Mouse (Mus musculus) testis, postnatal 10 days (tissue): ENCODE measurements around the gene Gm21985.
"Not testable (repeated sequence)": the region's sequence is repeated elsewhere in the genome, so short reads cannot be mapped to it uniquely, and the experiment has no call there.

ENCODE experiments used
- DNase-seq: peaks from one replicate; pipeline ENCODE4 v3.0.0; 2021; ENCODE audit warnings: low spot score

The Gm21985 gene

DNA sequence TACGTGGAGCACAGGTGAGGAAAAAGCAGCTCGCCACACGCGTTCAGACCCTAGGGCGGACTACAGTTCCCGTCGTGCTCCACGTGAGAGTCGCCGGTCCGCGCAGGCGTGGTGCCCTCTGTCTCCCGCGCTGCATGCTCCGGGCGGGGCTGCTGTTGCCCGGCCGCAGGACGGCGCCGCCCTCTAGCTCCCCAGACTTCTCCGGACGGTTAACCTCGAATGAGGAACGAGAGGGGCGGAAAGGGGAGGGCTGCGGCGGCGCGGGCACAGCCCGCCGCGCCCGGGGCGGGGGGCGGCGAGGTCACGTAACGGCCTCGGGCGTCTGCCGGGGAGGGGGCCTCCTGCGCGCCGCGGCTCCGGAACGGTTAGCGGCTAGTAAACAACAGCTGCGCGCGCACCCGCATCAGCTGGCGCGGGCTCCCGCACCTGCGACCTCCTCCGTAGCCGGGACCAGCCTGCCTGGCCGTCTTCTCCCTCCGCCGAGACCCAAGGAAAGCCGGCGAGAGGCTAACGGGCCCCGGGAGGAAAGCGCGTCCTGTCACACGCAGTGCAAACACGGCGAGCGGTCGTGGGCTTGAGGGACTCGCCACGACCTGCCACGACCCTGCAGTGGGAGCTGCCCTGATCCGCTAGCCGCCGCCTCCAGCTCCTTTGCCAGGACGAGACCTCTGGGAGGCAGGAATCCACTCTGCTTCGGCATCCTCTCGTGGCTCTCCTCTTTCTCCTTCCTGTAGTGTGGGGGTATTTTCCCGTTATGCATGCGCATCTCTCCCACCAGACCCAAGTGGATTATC lies 469 bp upstream of the Gm21985 start, which contains the start of gene Slc12a6:
TSS of gene Slc12a6 (plus strand) at position 378 of the 794 bp plus-strand sequence.
- DNase-seq = peak; percentile 94

DNA sequence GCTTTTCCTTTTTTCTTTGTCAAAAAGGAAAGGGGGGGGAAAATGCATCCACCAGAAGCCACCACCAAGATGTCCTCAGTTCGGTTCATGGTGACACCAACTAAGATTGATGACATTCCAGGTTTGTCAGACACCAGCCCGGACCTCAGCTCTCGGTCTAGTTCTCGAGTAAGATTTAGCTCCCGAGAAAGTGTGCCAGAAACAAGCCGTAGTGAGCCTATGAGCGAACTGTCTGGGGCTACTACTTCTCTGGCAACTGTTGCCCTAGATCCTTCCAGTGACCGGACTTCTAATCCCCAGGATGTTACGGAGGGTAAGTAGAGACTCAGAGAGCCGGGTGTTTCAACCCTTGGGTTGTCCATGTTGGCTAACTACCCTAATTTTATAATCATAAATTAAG lies 666 bp downstream of the Gm21985 start:
- DNase-seq = no peak

DNA sequence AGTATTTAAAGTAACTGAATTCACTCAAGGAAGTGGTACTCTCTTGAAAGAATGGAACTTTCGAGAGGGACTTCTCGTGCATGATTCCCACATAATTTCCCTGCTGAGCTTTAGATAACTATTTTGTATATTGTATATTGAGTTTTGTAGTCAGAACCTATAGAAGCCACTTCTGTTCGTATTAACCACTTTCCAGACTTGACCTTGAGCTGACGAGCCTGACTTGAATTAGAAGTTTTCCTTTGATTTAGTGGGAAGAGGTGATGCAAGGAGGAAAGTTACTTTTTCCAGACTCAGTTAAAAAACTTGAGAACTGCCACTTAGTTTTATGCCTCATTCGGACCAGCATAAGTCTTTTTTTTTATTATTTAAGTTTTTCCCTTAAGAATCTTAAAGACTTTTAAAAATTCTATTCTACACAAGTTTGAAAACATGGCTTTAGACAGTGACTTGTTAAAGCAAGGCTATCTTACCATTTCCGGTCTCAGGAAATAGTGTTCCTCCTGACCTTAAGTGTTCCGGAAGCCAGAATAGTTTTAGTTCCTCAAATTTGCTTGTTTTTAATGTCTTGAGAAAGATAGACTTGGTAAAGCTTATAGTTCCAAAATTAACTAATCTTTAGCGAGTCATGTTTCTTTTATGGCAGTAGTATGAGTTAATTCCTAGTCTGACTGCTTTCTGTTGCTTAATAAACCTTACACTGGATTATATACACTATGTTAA lies 1.6 kb downstream of the Gm21985 start:
- DNase-seq = no peak

DNA sequence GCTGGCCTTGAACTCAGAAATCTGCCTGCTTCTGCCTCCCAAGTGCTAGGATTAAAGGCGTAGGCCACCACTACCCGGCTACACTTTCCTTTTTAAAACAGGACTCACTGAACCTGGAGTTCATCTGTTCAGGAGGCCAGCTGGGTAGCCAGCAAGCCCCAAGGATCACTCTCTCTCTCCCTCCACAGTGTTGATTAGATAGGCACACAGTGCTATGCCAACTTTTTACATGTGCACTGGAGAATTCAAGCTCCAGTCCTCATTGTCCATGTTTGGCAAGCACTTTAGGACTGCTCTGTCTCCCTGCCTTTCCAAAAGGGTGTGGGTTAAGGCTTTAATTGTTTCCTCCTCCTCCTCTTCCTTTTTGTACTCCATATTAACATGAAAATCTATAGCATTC lies 3.9 kb downstream of the Gm21985 start:
- no peak for DNase-seq

DNA sequence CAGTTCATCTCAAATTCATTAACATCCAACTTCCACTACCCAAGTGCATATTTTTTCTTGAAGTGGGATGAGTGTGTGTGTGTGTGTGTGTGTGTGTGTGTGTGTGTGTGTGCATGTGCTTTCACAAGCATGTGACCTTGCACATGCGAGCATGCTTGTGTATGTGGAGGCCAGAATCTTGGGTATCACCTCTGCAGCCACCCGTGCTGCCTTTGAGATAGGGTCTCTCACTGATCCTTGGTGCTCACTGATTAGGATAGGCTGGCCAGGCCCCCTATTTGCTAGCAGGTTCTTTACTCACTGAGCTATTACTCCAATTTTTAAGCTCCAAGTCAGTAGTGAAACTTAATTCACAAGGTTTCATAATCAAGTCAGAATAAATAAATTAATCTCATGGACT lies 6.8 kb downstream of the Gm21985 start:
- DNase-seq = no peak

DNA sequence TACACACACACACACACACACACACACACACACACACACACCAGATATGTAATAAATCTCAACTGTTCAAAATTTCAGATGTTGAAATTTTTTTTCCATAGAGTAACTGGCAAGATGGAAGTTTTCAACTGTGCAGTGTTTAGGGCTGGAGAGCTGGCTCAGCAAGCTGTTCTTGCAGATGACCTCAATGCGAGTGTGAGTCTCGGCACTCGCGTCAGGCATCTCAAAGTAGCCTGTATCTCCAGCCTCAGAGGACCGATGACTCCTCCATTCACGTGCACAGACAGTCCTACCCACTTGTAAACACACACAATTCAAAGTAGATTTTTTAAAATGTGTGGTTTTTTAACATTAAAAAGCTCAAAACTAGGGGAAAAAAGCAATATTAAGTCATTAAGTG lies 7.4 kb downstream of the Gm21985 start:
- DNase-seq = no peak

DNA sequence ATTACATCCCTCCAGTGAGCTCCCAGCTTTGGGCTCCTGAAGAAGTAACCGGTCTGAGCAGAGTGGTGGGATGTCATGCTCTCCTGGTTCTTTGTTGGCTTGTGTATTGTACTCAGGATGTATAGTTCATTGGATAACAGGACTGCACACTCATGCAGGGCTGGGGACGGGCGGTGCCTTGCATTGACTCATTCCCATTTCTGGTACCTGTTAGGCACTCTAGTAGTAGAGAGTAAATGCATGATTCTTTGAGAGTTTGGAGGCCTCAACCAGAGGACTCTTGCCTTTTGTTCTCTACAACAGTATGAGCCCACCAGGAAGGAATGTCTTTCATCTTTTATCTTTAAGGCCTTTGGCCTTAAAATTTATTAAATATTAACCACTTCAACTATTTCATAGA lies 10.8 kb downstream of the Gm21985 start:
- no peak for DNase-seq

DNA sequence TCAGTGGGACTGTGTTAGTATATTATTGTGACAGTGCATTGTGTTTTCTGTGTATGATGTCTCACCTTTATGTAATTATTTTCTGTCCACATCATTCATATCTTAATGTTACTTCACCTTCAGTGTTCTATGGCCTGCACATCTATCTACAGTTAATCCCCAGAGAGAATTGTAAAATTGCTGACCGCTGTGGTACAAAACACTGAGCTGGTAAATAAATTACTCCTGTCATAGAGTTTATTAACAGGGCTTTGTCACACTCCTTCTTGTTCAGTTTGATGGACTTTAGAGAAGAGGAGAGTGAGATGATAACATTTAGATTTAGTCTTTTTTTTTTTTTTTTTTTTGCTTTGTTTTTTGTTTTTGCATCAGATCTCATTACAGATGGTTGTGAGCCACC lies 16.7 kb downstream of the Gm21985 start:
- no peak for DNase-seq

DNA sequence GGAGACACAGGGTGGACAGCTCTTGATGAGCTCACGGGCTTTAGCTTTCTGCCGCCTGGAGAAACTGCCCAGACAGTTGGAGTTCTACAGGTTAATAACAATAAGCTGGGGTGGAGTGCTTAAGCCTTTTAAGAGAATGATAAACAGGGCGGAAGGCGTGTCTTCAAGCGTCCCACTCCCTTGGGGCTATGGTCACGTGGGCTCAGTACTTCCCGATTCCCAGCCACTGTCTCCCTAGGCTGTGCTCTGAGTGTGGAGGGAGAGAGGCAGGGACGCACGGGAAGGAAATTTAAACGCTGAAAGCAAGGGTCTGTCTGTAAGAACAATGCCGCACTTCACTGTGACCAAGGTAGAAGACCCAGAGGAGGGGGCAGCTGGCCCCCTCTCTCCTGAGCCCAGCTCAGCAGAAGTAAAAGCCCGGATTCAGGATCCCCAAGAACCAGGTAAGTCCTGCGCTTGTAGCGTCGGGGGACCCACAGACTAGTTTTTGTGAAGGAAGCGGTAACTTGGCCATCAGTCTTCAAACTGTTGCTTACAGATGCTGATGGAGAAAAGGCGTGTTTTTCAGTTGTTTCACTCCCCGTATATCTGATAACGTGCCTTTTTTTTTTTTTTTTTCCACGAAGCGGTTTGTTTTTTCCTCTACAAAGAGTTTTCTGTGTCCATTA lies 18.4 kb downstream of the Gm21985 start:
- DNase-seq = peak; percentile 62

DNA sequence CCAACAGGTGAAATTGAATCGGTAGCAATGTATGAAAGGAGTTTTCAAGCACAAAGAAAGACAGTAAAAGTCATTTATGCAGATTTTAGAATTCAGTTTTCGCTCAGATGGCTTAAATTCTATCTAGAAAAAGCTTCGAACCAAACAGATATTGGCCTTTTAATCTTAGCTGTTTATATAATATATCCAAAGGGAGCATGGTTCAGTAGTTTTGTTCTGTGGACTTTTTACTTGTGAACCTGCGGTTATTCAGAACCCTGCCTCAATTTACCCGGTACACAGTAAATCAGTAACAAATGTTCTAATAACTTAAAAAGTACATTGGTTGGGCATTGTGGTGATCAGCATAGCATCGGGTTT lies 18.9 kb downstream of the Gm21985 start:
- DNase-seq = no peak

DNA sequence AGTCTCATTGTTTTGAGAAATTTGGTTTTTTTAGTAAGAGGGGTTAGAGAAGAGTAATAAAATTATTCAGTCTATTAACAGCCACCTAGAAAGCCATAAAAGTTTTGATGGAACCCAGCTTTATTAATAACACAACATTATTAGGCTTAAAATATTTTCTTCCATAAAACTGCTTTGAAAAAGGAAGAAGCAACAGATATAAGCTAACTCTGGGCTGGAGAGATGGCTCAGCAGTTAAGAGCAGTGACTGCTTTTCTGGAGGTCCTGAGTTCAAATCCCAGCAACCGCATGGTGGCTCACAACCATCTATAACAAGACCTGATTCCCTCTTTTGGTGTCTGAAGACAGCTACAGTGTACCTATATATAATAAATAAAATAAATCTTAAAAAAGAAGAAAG lies 19.9 kb downstream of the Gm21985 start:
- DNase-seq = not testable (repeated sequence)

DNA sequence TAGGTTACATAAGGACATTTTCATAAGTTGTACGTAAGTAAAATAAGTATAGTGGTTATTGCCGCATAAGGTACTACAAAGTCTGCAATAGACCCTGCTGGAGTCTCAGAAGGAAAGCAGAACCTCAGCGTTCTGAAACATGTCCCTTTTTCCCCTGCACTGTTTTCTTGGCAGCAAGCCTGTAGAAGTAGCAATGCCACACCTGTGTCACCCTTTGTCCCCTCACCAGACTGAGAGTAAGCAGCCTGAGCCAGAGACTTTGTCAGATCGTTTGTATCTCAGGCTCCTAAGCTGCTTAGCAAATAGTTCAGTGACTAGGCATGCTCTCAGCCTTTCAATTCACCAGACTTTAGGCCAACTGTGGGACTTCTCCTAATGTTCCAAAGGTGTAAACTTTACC lies 20.9 kb downstream of the Gm21985 start:
- no peak for DNase-seq

DNA sequence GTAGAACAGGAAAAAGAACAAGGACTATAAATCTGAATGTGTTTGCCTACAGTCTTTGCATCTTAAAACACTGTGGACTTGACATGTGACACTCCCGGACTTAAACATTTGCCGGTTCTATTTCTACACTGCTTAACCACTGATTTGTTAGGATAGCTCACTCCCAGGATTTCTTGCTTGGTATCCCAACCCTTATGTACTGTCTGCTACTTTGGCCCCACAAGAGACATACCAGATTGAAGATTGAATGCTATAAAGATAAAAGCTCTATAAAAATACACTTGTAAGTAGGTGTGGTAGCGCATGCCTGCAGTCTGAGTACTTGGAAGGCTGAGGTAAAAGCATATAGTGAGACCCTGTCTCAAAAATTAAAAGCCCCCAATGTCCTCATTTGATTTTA lies 23.4 kb downstream of the Gm21985 start:
- DNase-seq = no peak

DNA sequence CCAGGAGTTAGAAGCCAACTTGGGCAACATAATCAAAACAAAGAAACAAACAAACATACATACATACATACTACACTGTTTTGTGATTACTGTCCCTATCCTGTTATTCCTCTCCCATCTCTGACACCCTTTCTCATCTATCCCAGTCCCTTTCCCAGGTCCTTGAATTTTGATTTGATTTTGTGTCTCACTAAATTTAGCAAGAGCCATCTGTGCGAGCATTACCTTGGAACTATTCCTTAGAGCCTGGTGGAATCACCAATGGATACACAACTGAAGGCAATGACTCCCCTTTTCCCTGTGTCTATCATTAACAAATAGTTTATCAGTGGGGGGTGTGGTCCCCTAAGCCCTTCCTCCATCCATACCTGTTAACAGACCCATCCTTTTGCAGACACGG lies 26.7 kb downstream of the Gm21985 start:
- no peak for DNase-seq

DNA sequence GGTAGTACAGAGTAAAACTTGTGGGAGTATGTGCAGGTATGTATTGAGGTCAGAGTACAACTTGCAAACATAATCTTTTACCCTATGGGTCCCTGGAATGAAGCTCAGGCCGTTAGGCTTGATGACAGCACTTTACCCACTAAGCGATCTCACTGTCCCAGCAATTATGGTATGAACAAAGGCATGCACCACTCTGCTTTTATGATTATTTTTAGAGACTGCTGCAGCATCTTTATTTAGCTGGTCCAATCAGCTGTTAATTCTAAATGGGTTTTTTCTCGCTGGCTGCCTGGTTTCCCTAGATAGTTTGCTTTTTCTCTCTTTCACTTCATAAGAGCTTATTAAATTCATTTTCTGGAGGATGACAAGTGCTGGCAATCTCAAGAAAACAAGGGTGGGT lies 30.1 kb downstream of the Gm21985 start:
- no peak for DNase-seq

DNA sequence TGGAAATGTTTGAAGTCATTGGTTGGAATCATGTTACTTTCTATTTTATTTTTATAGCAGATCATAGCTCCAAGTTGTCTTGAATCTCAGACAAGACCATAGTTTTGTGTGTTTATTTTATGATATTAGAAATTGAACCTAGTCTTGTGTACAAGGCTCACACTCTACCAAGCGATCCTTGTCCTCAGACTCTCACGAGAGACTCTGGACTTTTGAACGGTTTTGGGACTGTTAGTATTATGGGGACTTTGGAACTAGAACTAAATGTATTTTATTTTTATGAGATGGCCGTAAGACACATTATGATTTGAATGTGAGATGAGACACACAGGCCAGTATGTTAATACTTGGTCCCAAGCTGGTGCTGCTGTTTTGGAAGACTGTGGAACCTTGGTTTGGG lies 32.1 kb downstream of the Gm21985 start:
- no peak for DNase-seq

DNA sequence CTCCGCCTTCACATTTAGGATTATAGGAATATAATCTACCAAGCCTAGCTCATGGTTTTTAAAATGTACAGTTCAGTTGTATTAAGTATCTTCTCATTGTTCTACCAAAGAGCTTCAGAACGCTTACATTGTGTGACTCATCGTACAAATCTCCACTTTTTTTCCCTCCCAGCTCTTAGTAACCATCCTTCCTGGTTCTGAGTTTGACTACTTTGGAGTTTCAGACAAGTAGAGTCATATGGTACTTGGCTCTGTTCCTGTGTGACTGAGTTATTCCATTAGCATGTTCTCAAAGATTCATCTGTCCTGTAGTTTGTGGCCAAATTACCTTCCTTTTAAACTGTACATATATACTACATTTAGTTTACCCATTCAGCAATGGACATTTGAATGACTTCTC lies 42.6 kb downstream of the Gm21985 start:
- DNase-seq = no peak

DNA sequence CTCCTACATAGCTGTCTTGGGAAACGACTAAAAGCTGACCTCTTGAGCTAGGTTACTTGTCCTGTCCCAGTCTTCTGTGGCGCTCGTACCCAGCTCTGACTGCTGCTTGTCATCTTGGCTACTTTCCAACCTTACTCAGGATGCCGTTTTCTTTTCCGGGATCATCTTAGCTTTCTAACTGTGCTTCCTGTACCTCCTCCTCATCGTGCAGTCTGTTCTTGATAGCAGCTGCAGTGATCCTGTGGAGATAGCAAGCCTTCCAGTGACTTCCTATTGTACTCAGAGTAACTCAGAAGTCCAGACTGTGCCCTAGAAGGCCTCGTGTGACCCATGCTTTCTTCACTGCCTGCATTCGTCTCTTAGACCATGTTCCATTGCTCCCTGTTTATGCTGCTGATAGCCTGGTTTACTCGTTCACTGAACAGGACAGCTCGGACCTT lies 43.1 kb downstream of the Gm21985 start:
- no peak for DNase-seq

DNA sequence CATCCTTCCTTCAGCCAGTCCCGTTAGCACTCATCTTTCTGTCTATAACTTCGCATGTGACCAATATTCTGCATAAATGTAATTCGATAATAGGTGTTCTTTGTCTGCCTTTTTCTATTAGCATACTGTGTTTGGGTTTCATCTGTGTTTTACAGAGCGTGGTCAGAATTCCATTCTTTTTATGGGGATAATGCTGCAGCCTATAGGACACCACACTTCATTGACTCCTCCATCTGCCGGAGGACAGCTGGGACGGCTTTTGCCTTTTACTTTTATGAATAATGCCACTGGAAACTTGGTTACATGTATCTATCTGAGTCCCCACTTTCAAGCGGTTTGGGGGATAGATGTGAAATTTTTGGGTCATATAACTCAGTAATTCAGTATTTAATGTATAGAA lies 49.5 kb downstream of the Gm21985 start:
- no peak for DNase-seq

DNA sequence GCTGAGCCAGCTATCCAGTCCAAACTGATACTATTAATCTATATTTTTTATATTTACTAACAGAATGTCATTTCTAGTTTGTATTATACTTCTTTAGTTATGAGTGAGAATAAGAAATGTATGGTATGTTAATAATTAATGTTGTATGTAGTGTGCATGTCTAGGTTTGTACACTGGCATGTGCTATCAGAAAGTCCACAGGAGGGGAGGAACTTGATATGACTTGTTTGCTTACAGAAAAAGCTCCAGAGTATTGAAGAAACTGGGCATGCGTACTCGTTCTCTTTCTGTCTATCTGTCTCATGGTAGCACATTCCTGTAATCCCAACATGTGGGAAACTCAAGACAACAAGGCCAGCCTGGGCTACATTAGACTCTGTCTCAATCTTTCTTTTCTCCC lies 52.1 kb downstream of the Gm21985 start:
- no peak for DNase-seq

DNA sequence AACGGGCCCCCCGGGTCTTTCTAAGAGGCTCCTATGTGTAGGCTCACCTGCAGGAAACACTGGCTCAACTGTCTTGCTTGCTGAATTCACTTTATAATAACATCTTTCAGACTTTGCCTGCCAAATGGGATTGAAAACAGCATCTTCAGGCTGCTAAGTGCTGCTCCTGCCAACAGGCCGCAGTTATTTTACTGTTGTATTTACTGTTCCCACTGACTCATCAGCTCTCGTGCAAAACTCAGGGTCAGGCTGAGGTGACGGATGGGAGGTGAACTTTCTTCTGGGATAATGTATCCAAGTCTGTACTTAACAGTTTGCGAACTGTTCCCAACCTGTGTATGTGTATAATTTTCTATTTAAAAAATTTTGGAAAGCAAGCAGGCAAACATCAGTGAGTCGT lies 52.8 kb downstream of the Gm21985 start:
- DNase-seq = no peak

DNA sequence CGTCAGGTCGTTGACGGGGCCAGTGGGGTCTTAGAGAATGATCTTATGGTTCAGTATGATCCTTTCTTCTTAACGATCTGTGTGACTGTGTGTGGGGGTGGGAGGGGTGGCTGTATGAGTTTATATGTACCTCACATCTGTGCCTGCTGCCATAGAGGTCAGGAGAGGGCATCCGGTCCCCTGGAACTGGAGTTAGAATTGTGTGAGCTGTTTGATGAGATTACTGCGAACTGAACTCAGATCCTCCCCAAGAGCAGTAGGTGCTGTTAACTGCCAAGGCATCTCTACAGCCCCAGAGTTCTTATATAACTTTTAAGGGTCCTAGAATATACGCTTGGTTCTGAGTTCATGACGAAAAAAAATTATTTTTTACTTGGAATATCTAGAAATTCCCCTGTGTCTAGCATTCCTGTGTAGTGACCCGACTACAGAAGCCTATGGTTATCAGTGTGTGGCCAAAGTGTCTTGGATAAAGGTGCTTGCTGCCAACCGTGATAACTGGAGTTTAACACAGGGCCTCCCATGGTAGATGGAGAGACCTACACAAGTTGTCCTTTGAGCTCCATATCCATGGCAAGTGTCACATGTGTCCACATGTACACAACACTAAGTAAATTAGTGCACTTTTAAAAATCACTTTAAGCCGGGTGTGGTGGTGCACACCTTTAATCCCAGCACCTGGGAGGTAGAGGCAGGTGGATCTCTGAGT lies 62.1 kb downstream of the Gm21985 start:
- no peak for DNase-seq
